Mouse (Mus musculus): Measurements from ENCODE around the gene Bcl2l15.
"Not testable (repeated sequence)": the region's sequence is repeated elsewhere in the genome, so short reads cannot be mapped to it uniquely, and the experiment has no call there.

Bcl2l15 gene

DNA sequence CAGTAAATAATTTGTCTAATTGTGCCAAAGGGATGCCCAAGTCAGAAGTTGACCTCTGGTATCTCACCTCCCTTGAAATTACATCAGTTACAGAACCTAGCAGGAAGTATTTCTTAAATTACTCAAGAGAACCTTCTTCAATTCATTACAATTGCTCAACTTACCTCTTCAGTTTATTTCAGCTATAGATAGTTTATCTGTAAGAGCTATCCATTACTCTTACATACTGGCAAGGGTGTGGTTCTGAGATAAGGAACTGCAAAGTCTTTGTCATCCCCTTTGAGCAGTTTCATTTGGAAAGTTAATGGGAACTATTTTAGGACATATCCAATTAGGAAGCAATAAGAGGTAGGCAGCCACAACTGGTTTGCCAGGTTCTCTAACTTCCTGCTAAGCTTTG is at the start of gene Bcl2l15:
Gene Bcl2l15, plus strand, starts transcription at position 176 of the 400 bp plus-strand sequence.
- no peak for DNase-seq (ENCODE audit: low read depth in 1 of 2, low spot score in 2 of 2)

DNA sequence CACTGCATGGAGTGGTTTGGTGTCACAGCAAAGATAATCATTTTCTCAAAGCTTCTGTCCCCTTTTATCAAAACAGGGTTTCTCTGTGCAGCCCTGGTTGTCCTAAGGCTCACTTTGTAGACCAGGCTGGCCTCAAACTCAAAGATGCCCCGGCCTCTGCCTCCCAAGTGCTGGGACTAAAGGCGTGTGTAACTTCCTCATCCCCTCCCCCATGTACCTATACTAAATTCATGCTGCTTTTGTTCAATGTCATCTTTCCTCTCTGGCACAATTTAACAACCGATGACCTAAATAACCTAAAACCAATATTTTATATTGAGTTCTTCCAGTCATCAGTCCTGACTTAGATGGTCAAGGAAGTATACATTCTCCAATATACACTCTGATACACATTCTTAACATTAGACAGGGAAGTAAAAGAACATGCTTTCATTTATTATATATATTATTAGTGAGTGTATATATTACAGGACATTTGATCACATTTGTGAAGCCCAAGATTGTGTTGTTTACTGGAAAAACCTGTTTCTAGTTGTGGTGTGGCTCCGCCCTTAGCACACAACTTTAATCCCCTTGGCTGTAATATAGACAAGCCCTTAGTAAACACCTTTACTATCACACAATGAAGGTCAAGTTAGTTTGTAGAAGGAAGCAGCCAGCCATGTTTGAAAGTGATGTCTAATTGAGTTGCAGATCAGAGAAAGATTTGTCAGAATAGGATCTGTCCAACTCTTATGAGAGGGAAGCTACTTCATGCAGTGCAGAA is 49.4 kb upstream of the Bcl2l15 start:
- no peak for DNase-seq (ENCODE audit: low read depth in 1 of 2, low spot score in 2 of 2)

DNA sequence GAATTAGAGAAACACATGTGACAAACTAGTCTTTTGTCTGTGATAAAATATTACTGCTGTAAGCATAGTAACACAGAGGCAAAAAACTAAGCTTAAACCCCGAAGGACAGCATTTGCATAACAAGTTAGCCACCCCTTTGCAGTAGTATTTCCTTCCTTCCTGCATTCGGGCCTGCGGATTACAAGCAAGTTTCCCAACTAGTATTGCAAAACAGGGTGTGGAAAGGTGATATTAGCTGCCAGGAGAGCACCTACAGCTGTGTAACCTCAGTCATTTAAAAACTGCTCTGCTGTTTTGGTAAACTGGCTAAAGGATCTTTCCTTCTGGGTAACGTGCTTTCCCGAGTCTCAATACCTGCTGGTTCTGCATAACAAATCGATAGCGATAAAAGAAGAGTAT is 45.2 kb upstream of the Bcl2l15 start:
- no peak for DNase-seq (ENCODE audit: low read depth in 1 of 2, low spot score in 2 of 2)

- DNase-seq (ENCODE audit: low read depth in 1 of 2, low spot score in 2 of 2), result no peak
Observed at GRCm38 (mm10) chr3:103789096-103789495, 43.3 kb upstream of the Bcl2l15 start.

- DNase-seq (ENCODE audit: low read depth in 1 of 2, low spot score in 2 of 2), result no peak
Observed at GRCm38 (mm10) chr3:103789891-103790345, 42.5 kb upstream of the Bcl2l15 start.

- DNase-seq (ENCODE audit: low read depth in 1 of 2, low spot score in 2 of 2), result no peak
Observed at GRCm38 (mm10) chr3:103790346-103791145, 41.9 kb upstream of the Bcl2l15 start.

DNA sequence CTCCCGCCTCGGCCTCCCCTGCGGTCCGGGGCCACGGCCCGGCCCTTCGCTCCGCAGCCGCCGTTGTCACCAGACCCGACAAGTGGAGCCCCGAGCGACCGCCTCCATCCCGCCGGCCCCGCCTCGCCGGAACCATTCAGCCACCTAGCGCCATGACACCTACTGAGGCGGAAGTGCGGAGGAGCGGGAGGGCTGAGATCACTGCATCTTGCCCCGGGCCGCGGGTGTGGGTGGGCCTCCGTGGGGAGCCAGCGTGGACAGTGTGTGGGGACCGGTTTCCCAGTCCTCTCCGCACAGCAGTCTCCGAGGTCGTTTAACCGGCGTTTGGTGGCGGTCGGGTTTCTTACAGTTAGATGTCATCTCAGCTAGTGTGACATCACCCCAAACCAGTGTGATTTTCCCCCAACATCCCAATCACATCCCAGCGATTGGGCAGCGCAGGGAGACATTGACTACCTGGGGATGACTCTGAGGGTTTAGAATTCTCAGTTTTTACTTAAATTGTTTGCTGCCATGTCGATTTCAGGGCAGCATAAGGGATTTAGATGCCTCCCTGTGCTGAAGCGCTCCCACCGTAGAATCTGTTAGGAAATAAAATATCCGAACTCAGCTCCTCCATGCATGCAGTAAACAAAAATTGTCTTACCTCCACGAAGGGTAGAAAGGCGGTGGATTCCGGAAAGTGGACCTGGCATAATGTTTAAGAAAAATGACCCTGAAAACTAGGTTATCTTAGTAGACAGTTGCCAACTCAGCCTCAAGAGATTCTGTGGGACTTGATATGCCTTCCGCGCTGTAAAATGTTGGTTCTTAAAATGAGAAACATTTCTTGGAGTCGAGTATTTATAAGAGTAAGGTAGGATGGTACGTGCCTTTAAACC is 40.9 kb upstream of the Bcl2l15 start, which contains the start of gene Hipk1:
Gene Hipk1, minus strand, starts transcription at position 334 of the 881 bp plus-strand sequence.
- DNase-seq (ENCODE audit: low read depth in 1 of 2, low spot score in 2 of 2), result peak; percentile 85 to 90

DNA sequence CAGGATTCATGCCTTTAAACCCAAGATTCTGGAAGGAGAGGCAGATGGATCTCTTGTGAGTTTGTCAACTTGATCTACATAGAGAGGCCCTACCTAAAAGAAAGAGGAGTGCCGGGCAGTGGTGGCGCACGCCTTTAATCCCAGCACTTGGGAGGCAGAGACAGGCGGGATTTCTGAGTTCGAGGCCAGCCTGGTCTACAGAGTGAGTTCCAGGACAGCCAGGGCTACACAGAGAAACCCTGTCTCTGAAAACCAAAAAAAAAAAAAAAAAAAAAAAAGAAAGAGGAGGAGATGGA is 40.3 kb upstream of the Bcl2l15 start:
- DNase-seq (ENCODE audit: low read depth in 1 of 2, low spot score in 2 of 2), result not testable (repeated sequence)

DNA sequence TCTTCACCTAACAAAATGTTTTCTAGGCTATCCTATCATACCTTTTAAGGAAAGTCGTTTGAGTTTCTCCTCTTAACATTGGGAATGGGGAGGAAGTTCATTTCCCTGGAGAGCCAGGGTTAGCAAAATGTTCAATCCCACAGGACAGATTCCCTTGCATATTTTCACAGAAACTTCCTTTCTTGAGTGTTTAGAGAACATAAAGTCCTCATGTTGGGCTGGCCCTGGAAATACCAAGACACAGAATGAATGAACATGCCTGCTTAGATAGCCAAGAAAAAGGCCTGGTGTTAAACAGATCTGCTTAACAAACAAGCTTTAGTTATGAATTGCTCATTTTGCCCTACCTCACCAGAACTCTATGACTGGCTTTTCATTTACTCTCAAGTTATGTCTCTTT is 39.8 kb upstream of the Bcl2l15 start:
- no peak for DNase-seq (ENCODE audit: low read depth in 1 of 2, low spot score in 2 of 2)

- no peak for DNase-seq (ENCODE audit: low read depth in 1 of 2, low spot score in 2 of 2)
Observed at GRCm38 (mm10) chr3:103796389-103796788, 36.0 kb upstream of the Bcl2l15 start.

DNA sequence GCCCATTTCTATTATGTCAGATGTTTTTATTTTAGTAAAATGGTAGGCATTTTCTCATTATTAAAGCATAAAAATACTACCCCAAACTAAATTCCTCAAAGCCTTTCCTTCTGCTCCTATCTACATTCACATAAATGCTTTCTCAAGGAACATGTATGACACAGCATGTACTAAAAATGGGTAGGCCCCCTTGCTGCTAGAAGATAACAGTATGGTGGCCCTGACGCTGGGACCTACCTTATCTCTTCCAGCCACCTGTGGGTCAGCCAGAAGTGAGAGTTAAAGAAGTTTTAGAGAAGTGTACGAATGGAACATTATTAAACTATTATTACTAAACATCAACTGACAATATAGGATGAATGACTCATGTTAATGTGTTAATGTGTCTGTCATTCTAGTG is 32.9 kb upstream of the Bcl2l15 start:
- DNase-seq (ENCODE audit: low read depth in 1 of 2, low spot score in 2 of 2), result no peak

- peak; percentile 51 for DNase-seq (ENCODE audit: low read depth in 1 of 2, low spot score in 2 of 2)
Observed at GRCm38 (mm10) chr3:103801631-103802531, 30.5 kb upstream of the Bcl2l15 start.

- no peak for DNase-seq (ENCODE audit: low read depth in 1 of 2, low spot score in 2 of 2)
Observed at GRCm38 (mm10) chr3:103802861-103803260, 29.5 kb upstream of the Bcl2l15 start.

- no peak for DNase-seq (ENCODE audit: low read depth in 1 of 2, low spot score in 2 of 2)
Observed at GRCm38 (mm10) chr3:103805671-103806070, 26.7 kb upstream of the Bcl2l15 start.

- DNase-seq (ENCODE audit: low read depth in 1 of 2, low spot score in 2 of 2), result peak; percentile 54 to 79
Observed at GRCm38 (mm10) chr3:103808891-103809798, 23.3 kb upstream of the Bcl2l15 start, which contains the start of the genes Dclre1b, Ap4b1 and Gm43064. Dclre1b (minus strand) TSS chr3:103809444. Ap4b1 (plus strand) TSS chr3:103809520. Gm43064 (plus strand) TSS chr3:103809573.

GRCm38 (mm10) chr3:103809799-103810150 is 22.6 kb upstream of the Bcl2l15 start:
- DNase-seq (ENCODE audit: low read depth in 1 of 2, low spot score in 2 of 2), result no peak

GRCm38 (mm10) chr3:103810967-103811366 is 21.4 kb upstream of the Bcl2l15 start:
- no peak for DNase-seq (ENCODE audit: low read depth in 1 of 2, low spot score in 2 of 2)

- DNase-seq (ENCODE audit: low read depth in 1 of 2, low spot score in 2 of 2), result no peak
Observed at GRCm38 (mm10) chr3:103827548-103827947, 4.9 kb upstream of the Bcl2l15 start.

GRCm38 (mm10) chr3:103829036-103829435 is 3.4 kb upstream of the Bcl2l15 start:
- no peak for DNase-seq (ENCODE audit: low read depth in 1 of 2, low spot score in 2 of 2)
